Mouse (Mus musculus): ENCODE data around the gene Hsd11b2. TPM values are rescaled to one million over a fixed set of nuclear protein-coding genes. Genes with fewer than 3 reads are reported as not detected.

Gene Hsd11b2
- polyA plus RNA-seq, 1 experiment from 2014 or later, result 1.2 TPM

GRCm38 (mm10) chr8:105475254-105475653 is 43.3 kb upstream of the Hsd11b2 start:
- Histone ChIP-seq H3K9ac (peak overlapping the region; percentile 45), H3K27ac (replicated peaks) (no peak overlapping the region), H3K4me3 (no peak overlapping the region), H3K4me2 (no peak overlapping the region), H3K4me1 (peaks cover 73% of the 10 kb centered on the region), H3K36me3 (peaks cover 14% of the 10 kb centered on the region), H3K9me3 (no peaks in the 10 kb centered on the region), H3K27me3 (replicated peaks) (peaks cover 38% of the 10 kb centered on the region)
- ATAC-seq (ENCODE audit: extremely low read depth, insufficient number of reproducible peaks, low FRiP score, low TSS enrichment), result no peak
- 68% methylated on average over 4 of the region's 4 CpGs for WGBS

GRCm38 (mm10) chr8:105475742-105476141 is 42.8 kb upstream of the Hsd11b2 start:
- Histone ChIP-seq H3K4me3 (no peak overlapping the region), H3K27ac (replicated peaks) (no peak overlapping the region), H3K4me2 (no peak overlapping the region), H3K9ac (no peak overlapping the region), H3K4me1 (peaks cover 73% of the 10 kb centered on the region), H3K27me3 (replicated peaks) (peaks cover 33% of the 10 kb centered on the region), H3K36me3 (peaks cover 14% of the 10 kb centered on the region), H3K9me3 (no peaks in the 10 kb centered on the region)
- WGBS, result 91% methylated on average over 8 of the region's 8 CpGs
- no peak for ATAC-seq (ENCODE audit: extremely low read depth, insufficient number of reproducible peaks, low FRiP score, low TSS enrichment)

- Histone ChIP-seq H3K36me3 (peaks cover 14% of the 10 kb centered on the region), H3K27ac (replicated peaks) (no peak overlapping the region), H3K9ac (no peak overlapping the region), H3K27me3 (replicated peaks) (peaks cover 33% of the 10 kb centered on the region), H3K9me3 (no peaks in the 10 kb centered on the region), H3K4me3 (no peak overlapping the region), H3K4me2 (no peak overlapping the region), H3K4me1 (peaks cover 74% of the 10 kb centered on the region)
- ATAC-seq (ENCODE audit: extremely low read depth, insufficient number of reproducible peaks, low FRiP score, low TSS enrichment), result no peak
- WGBS, result 79% methylated on average over 7 of the region's 7 CpGs
These were observed 42.4 kb upstream of the Hsd11b2 start for GRCm38 (mm10) chr8:105476161-105476560.

GRCm38 (mm10) chr8:105476628-105477413 is 41.7 kb upstream of the Hsd11b2 start:
- Histone ChIP-seq H3K27ac (replicated peaks) (peak overlapping the region; percentile 34; the same call in 1 of the 2 replicates), H3K4me2 (0 out of 2 replicates have a peak overlapping the region, but pooled peaks have one; percentile 19), H3K9ac (peak overlapping the region; percentile 41; the same call in 1 of the 2 replicates), H3K4me3 (no peak overlapping the region), H3K9me3 (no peaks in the 10 kb centered on the region), H3K36me3 (peaks cover 18% of the 10 kb centered on the region), H3K27me3 (replicated peaks) (peaks cover 32% of the 10 kb centered on the region), H3K4me1 (peaks cover 75% of the 10 kb centered on the region)
- no peak for ATAC-seq (ENCODE audit: extremely low read depth, insufficient number of reproducible peaks, low FRiP score, low TSS enrichment)
- 43% methylated on average over 25 of the region's 25 CpGs for WGBS

- peaks cover 65% of the 10 kb centered on the region for H3K4me1 ChIP-seq
- peaks cover 22% of the 10 kb centered on the region for H3K27me3 ChIP-seq (replicated peaks)
- H3K4me2 ChIP-seq, result no peak overlapping the region
- H3K36me3 ChIP-seq, result peaks cover 23% of the 10 kb centered on the region
- 31% methylated on average over 3 of the region's 3 CpGs for WGBS
- no peak for ATAC-seq (ENCODE audit: extremely low read depth, insufficient number of reproducible peaks, low FRiP score, low TSS enrichment)
- H3K9ac ChIP-seq, result no peak overlapping the region
- H3K9me3 ChIP-seq, result no peaks in the 10 kb centered on the region
- peak overlapping the region; percentile 34 for H3K27ac ChIP-seq (replicated peaks)
- H3K4me3 ChIP-seq, result no peak overlapping the region
These were observed 40.8 kb upstream of the Hsd11b2 start for GRCm38 (mm10) chr8:105477792-105478191.

- peaks cover 21% of the 10 kb centered on the region for H3K36me3 ChIP-seq
- no peak overlapping the region for H3K4me2 ChIP-seq
- H3K9me3 ChIP-seq, result no peaks in the 10 kb centered on the region
- H3K4me3 ChIP-seq, result no peak overlapping the region
- H3K27ac ChIP-seq (replicated peaks), result peak overlapping the region; percentile 67
- WGBS, result 23% methylated on average over 2 of the region's 2 CpGs
- ATAC-seq (ENCODE audit: extremely low read depth, insufficient number of reproducible peaks, low FRiP score, low TSS enrichment), result no peak
- H3K9ac ChIP-seq, result peak overlapping the region; percentile 50; the same call in 1 of the 2 replicates
- H3K4me1 ChIP-seq, result peaks cover 42% of the 10 kb centered on the region
- peaks cover 3% of the 10 kb centered on the region; the same call in 1 of the 2 replicates for H3K27me3 ChIP-seq (replicated peaks)
These were observed 37.5 kb upstream of the Hsd11b2 start for GRCm38 (mm10) chr8:105481013-105481412.

GRCm38 (mm10) chr8:105481453-105481852 is 37.1 kb upstream of the Hsd11b2 start:
- Histone ChIP-seq H3K27ac (replicated peaks) (peak overlapping the region; percentile 67), H3K9ac (peak overlapping the region; percentile 50; the same call in 1 of the 2 replicates), H3K36me3 (peaks cover 20% of the 10 kb centered on the region), H3K4me2 (no peak overlapping the region), H3K9me3 (no peaks in the 10 kb centered on the region), H3K27me3 (replicated peaks) (no peaks in the 10 kb centered on the region), H3K4me1 (peaks cover 42% of the 10 kb centered on the region), H3K4me3 (no peak overlapping the region)
- 76% methylated on average over 6 of the region's 6 CpGs for WGBS
- ATAC-seq (ENCODE audit: extremely low read depth, insufficient number of reproducible peaks, low FRiP score, low TSS enrichment), result no peak

GRCm38 (mm10) chr8:105482123-105482522 is 36.4 kb upstream of the Hsd11b2 start:
- WGBS, result 73% methylated on average over 8 of the region's 8 CpGs
- Histone ChIP-seq H3K4me2 (no peak overlapping the region), H3K36me3 (peaks cover 20% of the 10 kb centered on the region), H3K4me3 (no peak overlapping the region), H3K27me3 (replicated peaks) (no peaks in the 10 kb centered on the region), H3K27ac (replicated peaks) (no peak overlapping the region), H3K9ac (no peak overlapping the region), H3K4me1 (peaks cover 36% of the 10 kb centered on the region), H3K9me3 (no peaks in the 10 kb centered on the region)
- no peak for ATAC-seq (ENCODE audit: extremely low read depth, insufficient number of reproducible peaks, low FRiP score, low TSS enrichment)

- no peak for ATAC-seq (ENCODE audit: extremely low read depth, insufficient number of reproducible peaks, low FRiP score, low TSS enrichment)
- WGBS, result 37% methylated on average over 14 of the region's 14 CpGs
- Histone ChIP-seq H3K4me2 (no peak overlapping the region), H3K4me1 (peaks cover 23% of the 10 kb centered on the region), H3K36me3 (peaks cover 19% of the 10 kb centered on the region), H3K27ac (replicated peaks) (no peak overlapping the region), H3K4me3 (no peak overlapping the region), H3K9ac (no peak overlapping the region), H3K9me3 (no peaks in the 10 kb centered on the region), H3K27me3 (replicated peaks) (no peaks in the 10 kb centered on the region)
These were observed 35.1 kb upstream of the Hsd11b2 start for GRCm38 (mm10) chr8:105483212-105484029.

GRCm38 (mm10) chr8:105484030-105484368 is 34.6 kb upstream of the Hsd11b2 start:
- WGBS, result 53% methylated on average over 3 of the region's 3 CpGs
- H3K27me3 ChIP-seq (replicated peaks), result no peaks in the 10 kb centered on the region
- peaks cover 16% of the 10 kb centered on the region for H3K36me3 ChIP-seq
- H3K4me3 ChIP-seq, result no peak overlapping the region
- no peak overlapping the region for H3K4me2 ChIP-seq
- no peaks in the 10 kb centered on the region for H3K9me3 ChIP-seq
- no peak overlapping the region for H3K9ac ChIP-seq
- no peak for ATAC-seq (ENCODE audit: extremely low read depth, insufficient number of reproducible peaks, low FRiP score, low TSS enrichment)
- H3K27ac ChIP-seq (replicated peaks), result no peak overlapping the region
- H3K4me1 ChIP-seq, result peaks cover 20% of the 10 kb centered on the region

GRCm38 (mm10) chr8:105484392-105484791 is 34.2 kb upstream of the Hsd11b2 start:
- Histone ChIP-seq H3K4me2 (no peak overlapping the region), H3K4me3 (no peak overlapping the region), H3K36me3 (peaks cover 16% of the 10 kb centered on the region), H3K27ac (replicated peaks) (no peak overlapping the region), H3K9ac (no peak overlapping the region), H3K27me3 (replicated peaks) (no peaks in the 10 kb centered on the region), H3K4me1 (peaks cover 18% of the 10 kb centered on the region), H3K9me3 (no peaks in the 10 kb centered on the region)
- WGBS, result 30% methylated on average over 2 of the region's 2 CpGs
- ATAC-seq (ENCODE audit: extremely low read depth, insufficient number of reproducible peaks, low FRiP score, low TSS enrichment), result no peak
